Mouse (Mus musculus) G1E (cell line): ENCODE measurements around the gene Gm20458.

Experiments
- CTCF ChIP-seq: IDR thresholded peaks from 2 replicates; pipeline ENCODE4 v1.5.1; 2012; ENCODE audit warnings: low read depth, low read length, inconsistent platforms, mixed read lengths
- GATA1 ChIP-seq: IDR thresholded peaks from 2 replicates; pipeline ENCODE4 v1.6.1; 2012; ENCODE audit warnings: borderline replicate concordance, low read length, inconsistent platforms, mixed read lengths
- GATA2 ChIP-seq: IDR thresholded peaks from 2 replicates; pipeline ENCODE4 v1.6.1; 2012; ENCODE audit warnings: low read depth, low read length, inconsistent platforms, borderline replicate concordance
- POLR2AphosphoS5 ChIP-seq: IDR thresholded peaks from 2 replicates; pipeline ENCODE4 v1.6.1; 2012; ENCODE audit warnings: low read depth, low read length, inconsistent platforms; ENCODE audit not compliant: insufficient replicate concordance
- TAL1 ChIP-seq: conservative IDR thresholded peaks from 2 replicates; pipeline ENCODE4 v1.6.1; 2012; ENCODE audit warnings: low read depth, low read length, inconsistent platforms, mixed read lengths

DNA sequence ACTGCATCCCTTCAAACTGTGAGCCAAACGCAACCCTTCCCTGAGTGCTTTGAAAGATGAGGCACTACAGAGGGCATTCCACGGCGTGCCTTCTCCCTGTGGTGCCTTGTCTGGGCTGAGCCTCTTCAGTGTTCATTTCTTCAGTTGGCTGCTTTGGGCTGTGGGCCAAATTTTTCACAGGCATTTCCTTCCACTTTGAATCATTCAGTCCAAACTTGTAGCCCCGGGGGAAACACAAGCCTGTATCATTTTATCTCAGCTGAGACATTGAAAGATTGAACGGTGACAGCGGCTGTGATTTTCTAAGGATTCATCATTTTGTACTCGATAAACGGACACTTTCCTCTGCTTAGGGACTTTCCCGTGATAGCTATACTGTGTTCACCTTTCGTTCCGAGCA, 55.8 kb downstream of the Gm20458 start:
- TF ChIP-seq CTCF (no peak), POLR2AphosphoS5 (no peak), TAL1 (no peak), GATA1 (no peak), GATA2 (no peak)
